Mouse (Mus musculus): ENCODE results near the gene Auts2.

Auts2 gene

GRCm38 (mm10) chr5:131794411-131795133 is 748.6 kb downstream of the Auts2 start:
- DNase-seq (ENCODE audit: low spot score) = no peak

- no peak for DNase-seq (ENCODE audit: low spot score)
Measured at GRCm38 (mm10) chr5:131789601-131790000, 753.5 kb downstream of the Auts2 start.

- no peak for DNase-seq (ENCODE audit: low spot score)
Measured at GRCm38 (mm10) chr5:131788008-131788407, 755.1 kb downstream of the Auts2 start.

- no peak for DNase-seq (ENCODE audit: low spot score)
Measured at GRCm38 (mm10) chr5:131783241-131783640, 759.9 kb downstream of the Auts2 start.

- DNase-seq (ENCODE audit: low spot score) = no peak
Measured at GRCm38 (mm10) chr5:131781063-131781462, 762.1 kb downstream of the Auts2 start.

DNA sequence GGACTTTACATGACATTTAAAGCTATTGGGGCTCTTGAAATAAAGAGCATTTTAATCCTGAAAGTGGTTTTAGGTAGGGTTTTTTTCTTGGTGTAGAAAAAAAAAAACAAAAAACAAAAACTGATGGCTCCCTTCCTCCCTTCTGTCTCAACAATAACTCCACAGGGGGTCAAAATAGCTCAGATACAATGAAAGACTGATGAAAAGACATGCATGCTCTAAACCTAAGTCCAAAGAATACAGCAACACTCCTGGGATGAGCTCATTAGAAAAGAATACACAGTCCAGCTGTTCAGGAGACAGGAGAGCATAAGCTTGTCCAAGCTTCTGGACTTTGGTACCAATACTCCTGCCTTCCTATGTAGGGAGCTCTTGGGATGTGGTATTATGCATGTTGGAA is 764.0 kb downstream of the Auts2 start:
- DNase-seq (ENCODE audit: low spot score) = no peak

DNA sequence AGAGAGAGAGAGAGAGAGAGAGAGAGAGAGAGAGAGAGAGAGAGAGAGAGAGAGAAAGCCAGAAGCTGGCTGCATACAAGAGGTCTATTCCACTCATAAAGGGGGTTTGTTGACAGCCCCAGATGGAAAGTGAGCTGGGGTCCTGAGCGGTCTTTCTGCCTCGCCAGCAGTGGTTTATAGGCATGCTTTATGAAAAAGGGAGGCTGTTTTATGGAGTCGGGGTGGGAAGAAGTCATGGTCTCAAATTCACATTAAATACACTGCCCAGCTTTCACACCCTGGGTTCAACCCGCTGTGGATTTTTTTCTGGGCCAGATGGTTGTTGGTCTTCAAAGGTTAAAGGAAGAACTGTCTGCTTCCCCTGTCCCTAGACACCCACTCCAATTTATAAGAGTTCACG is 767.5 kb downstream of the Auts2 start:
- DNase-seq (ENCODE audit: low spot score) = no peak

DNA sequence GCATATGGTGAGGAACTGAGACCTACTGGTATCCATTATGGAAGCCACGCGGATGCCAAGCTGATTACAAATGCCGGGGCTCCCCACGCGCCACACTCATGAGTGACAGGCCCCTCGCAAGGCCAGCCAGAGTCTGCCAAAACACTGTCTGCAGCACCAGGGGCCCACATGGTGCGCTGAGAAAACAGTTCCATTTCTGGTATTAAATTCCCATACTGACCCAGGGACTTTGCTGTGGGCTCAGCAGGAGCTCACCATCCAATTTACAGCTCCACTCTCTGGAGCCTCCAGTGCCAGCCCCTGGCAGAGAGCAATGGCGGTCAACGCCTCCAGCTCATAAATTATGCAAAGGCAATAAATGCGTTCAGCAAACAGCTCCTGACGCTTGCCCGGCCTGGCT is 767.9 kb downstream of the Auts2 start:
- DNase-seq (ENCODE audit: low spot score) = no peak

GRCm38 (mm10) chr5:131774792-131775191 is 768.4 kb downstream of the Auts2 start:
- DNase-seq (ENCODE audit: low spot score) = no peak

GRCm38 (mm10) chr5:131772616-131773015 is 770.5 kb downstream of the Auts2 start:
- no peak for DNase-seq (ENCODE audit: low spot score)

DNA sequence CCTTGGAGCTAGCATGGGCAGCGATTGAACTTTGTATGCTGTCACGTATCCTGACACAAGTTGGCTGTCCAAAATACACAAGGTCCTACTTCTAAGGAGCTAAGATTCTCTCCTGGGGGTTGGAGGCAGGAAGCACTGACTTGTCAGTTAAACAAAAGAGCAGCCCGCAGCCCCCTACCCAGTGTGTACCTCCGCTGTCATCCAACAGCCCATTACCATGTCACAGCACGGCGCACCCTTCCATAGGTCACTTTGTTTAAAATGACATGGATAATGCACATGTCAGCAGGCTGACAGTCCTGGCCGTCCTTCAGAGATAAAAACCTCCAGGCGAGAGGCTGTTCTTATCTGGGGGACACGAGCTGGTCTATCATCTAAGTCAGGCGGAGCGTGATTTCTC is 773.9 kb downstream of the Auts2 start:
- DNase-seq (ENCODE audit: low spot score) = no peak

GRCm38 (mm10) chr5:131767699-131768264 is 775.4 kb downstream of the Auts2 start:
- no peak for DNase-seq (ENCODE audit: low spot score)

- no peak for DNase-seq (ENCODE audit: low spot score)
Measured at GRCm38 (mm10) chr5:131767176-131767575, 776.0 kb downstream of the Auts2 start.

DNA sequence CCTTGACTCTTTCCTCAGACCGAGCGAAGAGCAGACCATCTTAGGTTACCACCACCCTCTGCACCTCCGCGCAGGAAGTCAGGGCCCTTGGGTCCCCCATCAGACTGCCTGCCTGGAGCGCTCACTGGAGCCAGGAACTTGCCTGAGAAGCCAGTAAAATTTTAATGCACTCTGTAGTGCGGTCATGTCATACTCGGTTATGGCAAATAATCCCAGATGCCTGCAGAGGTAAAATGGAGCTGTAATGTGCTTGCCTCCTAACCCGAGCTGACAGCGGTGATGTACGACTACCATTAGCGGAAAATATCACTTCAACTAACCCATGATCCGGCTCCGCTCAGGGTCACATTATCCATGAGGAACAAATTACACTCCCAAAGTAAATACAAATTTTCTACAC is 783.7 kb downstream of the Auts2 start:
- no peak for DNase-seq (ENCODE audit: low spot score)

- no peak for DNase-seq (ENCODE audit: low spot score)
Measured at GRCm38 (mm10) chr5:131750330-131750729, 792.8 kb downstream of the Auts2 start.

- DNase-seq (ENCODE audit: low spot score) = no peak
Measured at GRCm38 (mm10) chr5:131749211-131749610, 793.9 kb downstream of the Auts2 start.

DNA sequence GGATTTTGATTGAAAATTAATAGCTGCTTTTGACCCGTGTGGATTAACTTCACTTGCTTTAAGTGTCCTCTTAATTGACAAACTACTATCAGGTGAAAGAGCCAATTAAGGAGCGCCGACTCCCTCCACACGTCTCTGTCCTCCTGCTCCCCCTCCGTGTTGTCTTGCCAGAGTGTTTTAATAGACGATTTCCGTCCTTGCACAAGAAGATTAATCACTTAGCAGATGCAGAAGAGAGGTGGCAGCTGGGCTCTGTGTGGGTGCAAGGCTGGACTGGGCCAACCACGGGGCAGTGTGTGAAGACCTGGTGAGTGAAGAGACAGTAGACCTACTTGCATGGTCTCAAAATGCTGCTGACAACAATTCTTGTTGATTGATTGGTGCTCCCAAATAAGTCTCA is 800.1 kb downstream of the Auts2 start:
- no peak for DNase-seq (ENCODE audit: low spot score)

DNA sequence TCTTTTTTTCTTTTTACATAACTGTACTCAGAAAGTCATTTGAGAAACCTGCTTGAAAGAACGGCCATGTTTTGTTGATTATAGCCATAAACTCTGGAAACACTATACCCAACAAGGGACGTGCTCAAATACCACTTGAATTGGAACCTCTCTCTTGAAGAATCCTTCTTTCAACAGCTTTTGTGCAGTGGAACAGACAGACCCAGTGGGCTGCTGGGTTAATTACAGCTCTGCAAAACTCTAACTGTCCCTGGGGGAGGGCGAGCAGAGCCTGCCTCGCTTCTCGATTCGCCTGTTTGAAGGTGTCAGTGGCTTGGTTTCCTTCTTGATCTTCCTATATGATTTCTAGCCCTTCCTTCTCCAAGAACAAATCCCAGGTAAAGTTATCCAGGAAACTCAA is 805.7 kb downstream of the Auts2 start:
- DNase-seq (ENCODE audit: low spot score) = no peak

GRCm38 (mm10) chr5:131733324-131733660 is 809.9 kb downstream of the Auts2 start:
- DNase-seq (ENCODE audit: low spot score) = peak; percentile 39

DNA sequence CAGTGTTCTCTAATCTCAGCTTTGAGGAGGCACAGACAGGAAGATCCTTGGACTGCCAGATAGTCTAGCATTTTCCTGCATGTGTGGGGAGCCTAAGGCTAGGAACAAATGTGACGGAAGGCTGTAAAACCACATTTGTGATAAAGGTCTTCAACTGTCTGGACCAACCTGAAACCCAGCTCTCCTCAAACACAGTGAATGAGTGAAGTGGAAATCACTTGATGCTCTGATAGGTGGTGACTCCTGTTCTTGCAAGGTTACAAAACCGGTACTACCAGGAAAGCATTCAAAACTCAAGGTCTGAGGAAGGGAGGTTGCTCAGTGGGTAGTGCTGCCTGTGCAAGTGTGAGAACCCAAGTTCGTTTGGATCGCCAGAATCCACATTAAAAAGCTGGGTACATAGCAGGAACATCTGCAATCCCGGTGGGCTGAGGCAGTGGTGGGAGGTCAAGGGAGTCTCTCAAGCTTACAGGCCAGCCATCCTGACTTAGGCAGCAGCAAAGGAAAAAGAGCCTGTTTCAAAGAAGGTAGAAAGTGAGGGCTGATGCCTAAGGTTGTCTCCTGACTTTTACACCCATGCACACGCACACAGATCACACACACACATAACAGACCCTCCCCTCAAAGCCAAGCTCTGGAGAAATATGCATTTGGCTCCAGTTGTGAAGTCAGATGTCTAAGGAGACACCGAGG is 810.4 kb downstream of the Auts2 start:
- no peak for DNase-seq (ENCODE audit: low spot score)

- DNase-seq (ENCODE audit: low spot score) = no peak
Measured at GRCm38 (mm10) chr5:131729456-131729855, 813.7 kb downstream of the Auts2 start.

DNA sequence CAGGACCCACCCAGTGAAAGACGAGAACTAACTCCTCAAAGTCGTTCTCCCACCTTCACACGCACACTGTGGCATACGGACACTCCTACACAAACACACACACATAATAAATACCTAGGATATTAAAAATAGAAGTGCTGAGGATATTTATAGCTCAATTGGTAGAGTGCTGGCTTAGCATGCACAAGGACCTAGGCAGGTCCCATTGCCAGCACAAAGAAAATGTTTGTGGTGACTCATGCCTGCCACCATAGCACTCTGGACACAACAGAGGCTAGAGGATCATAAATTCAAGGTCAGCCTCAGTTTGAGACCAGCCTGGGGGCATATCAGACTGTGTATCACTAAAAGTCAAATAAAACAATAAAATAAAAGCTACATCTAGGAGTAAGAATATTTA is 815.2 kb downstream of the Auts2 start:
- DNase-seq (ENCODE audit: low spot score) = no peak

- DNase-seq (ENCODE audit: low spot score) = no peak
Measured at GRCm38 (mm10) chr5:131724508-131724907, 818.6 kb downstream of the Auts2 start.

DNA sequence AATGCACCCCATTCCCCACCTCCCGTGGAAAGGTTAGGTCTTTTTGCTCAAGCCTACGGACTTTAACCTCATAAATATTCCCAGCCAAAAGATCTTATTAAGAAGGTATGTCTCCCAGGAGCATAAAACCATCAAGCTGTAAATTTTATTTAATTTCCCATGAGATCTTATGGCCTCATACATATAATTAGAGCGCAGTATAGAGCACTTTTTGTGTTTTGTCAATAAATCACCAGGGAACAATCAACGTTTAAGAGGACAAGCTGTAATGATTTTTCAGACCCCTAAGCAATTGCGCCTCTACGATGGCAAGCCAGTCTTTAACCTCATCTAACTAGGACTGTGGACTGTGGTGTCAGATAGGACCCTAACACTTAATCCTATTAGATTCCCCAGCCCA is 820.4 kb downstream of the Auts2 start:
- DNase-seq (ENCODE audit: low spot score) = no peak

Measured in ovary, adult 18-20 months (tissue).